Mouse (Mus musculus) embryo, embryonic 10 days (tissue): ENCODE data around the gene Scarf2.

Experiments
- DNase-seq: peaks from one replicate; pipeline ENCODE4 v3.0.0-alpha.2; 2015; ENCODE audit warnings: low spot score

Scarf2 gene

DNA sequence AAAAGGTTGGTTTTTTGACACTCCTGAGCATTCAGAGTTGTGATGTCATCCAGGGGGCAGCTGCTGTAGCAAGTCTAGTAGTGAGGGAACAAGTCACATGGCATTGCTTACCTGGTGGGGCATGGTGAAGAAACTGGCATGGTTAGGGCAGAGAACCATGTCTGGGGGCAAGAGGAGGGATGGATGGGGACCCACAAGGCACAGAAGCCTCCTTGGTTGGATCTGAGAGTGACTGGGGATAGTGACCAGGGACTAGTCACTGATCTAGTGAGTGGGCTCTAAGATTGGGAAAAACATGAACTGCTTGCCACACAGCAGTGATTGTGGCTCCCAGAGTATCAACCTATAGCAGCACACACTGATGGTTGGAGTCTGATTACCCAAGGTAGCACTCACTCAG lies 2.5 kb downstream of the Scarf2 start:
- no peak for DNase-seq

GRCm38 (mm10) chr16:17801777-17802455 lies 4.8 kb downstream of the Scarf2 start:
- no peak for DNase-seq

DNA sequence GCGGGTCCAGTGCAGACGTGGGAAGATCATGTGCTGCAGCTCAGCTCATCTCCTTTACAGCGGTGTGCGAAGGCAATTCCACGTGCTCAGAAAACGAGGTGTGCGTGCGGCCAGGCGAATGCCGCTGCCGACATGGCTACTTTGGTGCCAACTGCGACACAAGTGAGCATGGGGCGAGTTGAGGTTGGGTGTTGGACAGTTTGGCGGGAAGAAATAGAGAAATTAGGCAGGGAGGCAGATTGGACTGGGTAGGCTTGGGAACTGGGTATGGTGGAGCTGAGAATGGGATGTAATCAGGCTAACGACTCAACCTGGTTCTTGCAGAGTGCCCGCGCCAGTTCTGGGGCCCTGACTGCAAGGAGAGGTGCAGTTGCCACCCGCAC lies 5.4 kb downstream of the Scarf2 start:
- no peak for DNase-seq

GRCm38 (mm10) chr16:17802839-17803674 lies 6.0 kb downstream of the Scarf2 start:
- DNase-seq: no peak

DNA sequence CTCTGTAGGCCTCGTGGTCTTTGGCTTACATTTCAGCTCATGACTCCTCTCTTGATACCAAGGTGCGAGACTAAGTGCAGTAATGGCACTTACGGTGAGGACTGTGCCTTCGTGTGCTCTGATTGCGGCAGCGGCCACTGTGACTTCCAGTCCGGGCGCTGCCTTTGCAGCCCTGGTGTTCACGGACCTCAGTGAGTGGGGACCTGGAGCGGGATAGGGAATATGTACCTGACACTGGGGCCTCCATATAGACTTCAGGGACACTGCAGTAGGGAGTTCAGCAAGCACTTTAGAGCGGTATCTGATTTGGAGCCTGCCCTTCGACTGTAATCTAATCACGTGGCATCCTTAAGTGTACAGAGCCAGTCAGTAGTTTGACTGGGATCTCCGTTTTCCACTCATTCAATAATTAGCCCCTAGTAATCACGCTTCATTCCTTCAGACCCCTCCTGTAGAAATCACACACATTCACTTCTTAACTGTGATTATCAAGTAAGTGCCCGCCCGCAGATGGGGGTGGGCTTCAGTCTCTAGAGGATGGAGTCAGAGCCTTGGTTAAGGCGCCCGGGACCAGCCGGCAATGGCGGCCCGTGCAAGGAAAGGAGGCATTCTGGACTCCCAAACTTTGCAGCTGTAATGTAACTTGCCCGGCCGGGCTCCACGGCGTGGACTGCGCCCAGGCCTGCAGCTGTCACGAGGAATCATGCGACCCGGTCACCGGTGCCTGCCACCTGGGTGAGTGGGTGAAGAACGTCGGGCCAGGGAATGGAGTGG lies 6.8 kb downstream of the Scarf2 start:
- DNase-seq: no peak

GRCm38 (mm10) chr16:17804449-17804912 lies 7.4 kb downstream of the Scarf2 start:
- DNase-seq: peak; percentile 61

GRCm38 (mm10) chr16:17804982-17805381 lies 7.9 kb downstream of the Scarf2 start:
- no peak for DNase-seq

DNA sequence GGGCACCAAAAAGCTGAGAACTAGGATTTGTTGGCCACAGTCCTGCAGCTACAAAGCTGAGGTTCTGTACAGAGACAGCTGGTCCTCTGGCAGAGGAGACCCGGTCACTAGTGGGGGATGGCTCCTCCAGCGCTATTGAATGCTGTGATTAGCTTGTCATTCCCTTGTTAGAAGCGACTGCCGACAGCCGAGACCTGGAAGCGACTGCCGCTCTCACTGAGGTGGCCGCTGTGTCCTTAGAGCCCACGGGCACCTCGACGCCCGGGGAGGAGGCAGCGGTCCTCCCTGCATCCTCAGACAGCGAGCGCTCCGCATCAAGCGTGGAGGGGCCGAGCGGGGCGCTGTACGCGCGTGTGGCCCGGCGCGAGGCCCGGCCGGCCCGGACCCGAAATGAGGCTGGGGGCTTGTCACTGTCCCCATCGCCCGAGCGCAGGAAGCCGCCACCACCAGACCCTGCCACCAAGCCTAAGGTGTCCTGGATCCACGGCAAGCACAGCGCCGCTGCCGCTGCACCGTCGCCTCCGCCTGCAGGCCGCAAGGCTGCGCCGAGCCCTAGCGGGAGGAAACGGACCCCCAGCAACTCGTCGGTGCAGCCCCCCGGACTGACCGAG lies 9.6 kb downstream of the Scarf2 start:
- DNase-seq: no peak

GRCm38 (mm10) chr16:17807192-17808009 lies 10.3 kb downstream of the Scarf2 start:
- peak; percentile 93 for DNase-seq

GRCm38 (mm10) chr16:17809125-17809524 lies 12.0 kb downstream of the Scarf2 start:
- DNase-seq: no peak

DNA sequence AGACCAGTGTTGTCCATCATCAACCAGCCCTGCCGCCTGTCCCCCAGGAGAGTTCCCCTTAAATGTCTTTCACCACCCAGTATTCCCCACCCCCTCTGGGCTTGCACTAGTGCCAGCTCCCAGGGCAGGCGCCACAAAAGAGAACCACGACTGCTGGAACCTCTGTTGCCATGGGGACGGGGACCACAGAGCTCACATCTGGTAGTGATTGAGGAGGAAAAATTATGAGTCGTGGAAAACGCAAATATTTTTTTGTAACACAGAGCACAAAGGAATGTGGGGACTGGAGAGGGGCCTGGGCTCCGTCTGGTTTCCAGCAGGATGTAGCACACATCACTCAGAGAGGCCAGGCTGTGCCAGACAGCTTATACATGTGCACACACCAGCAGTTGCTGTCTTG lies 12.6 kb downstream of the Scarf2 start:
- DNase-seq: peak; percentile 82

- peak; percentile 80 for DNase-seq
Observed at GRCm38 (mm10) chr16:17812120-17812519, 15.0 kb downstream of the Scarf2 start.

DNA sequence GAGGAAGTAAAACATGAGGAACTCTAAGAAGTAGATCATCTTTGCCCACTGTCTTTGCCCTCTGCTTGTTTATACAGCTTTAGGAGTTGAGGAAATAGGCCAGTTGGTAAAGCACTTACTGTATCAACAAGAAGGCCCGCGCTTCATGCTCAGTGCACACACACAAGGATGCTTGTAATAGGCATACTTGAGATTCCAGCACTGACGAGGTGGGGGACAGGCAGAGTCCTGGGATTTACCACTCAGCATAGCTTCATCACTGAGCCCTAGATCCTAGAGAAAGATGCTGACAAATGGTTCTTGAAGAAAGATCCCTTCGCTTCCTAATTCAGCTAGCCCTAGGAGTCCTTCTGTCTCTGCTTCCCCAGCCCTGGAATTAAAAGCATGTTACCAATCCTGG lies 16.1 kb downstream of the Scarf2 start:
- DNase-seq: no peak

DNA sequence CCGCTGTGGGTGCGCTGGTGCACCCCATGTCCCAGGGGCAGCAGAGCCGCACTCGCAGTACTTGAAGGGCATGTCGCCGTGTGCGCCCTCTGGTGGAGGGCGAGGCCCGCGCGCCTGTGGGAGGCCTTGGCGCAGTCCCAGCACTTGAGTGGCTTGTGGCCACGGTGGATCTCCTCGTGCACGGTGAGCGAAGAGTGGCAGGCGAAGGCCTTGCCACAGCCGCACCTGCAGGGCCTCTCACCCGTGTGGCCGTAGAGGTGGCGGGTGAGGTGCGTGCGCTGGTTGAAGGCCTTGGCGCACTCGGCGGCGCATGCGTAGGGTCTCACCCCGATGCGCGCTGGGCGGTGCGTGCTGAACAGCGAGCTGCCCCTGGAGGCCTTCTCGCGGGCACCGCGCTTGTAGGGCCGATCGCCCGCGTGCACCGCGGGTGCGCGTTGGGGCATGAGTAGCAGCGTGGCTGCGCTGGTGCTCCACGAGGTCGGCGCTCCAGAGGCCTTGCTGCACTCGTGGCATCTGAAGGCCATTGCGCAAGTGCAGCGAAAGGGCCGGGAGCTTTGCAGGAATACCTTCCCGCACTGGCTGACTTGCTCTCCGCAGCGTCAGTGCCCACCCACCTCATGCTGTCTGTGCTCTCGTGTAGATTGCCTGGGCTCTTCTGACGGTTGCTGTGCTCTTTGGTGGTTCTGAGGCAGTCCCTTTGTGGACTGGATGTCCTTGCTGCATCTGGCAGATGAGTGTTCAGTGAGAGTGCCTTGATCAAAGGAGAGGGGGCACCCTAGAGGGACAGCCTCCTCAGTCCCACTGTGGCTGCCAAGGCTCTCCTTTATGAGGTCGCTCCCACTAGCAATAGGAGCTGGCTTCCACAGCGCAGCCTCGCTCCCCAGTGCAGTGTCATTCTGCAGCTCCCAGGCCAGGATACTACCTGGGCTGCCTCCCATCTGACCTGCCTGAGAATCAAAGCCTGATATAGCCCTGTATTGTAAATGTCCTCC lies 18.6 kb downstream of the Scarf2 start:
- DNase-seq: peak; percentile 91

- DNase-seq: no peak
Observed at GRCm38 (mm10) chr16:17816528-17816927, 19.4 kb downstream of the Scarf2 start.

GRCm38 (mm10) chr16:17826500-17826899 lies 29.4 kb downstream of the Scarf2 start:
- DNase-seq: no peak

DNA sequence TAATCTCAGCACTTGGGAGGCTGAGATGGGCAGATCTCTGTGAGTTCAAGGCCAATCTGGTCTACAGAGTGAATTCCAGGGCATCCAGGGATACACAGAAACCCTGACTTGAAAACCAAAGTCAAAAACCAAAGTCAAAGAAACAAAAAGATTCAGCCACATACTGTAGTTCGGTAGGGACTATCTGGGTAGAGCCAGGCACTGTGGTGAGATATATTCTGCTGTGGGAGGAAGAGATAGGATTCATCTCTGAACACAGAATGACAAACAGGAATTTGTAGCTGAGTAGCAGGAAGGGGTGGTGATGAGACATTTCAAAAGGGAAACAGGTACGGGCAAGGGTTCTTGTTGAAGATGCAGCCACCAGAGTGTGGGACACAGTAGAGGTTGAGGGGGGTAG lies 31.1 kb downstream of the Scarf2 start:
- no peak for DNase-seq

- DNase-seq: no peak
Observed at GRCm38 (mm10) chr16:17828867-17829266, 31.8 kb downstream of the Scarf2 start.

- DNase-seq: no peak
Observed at GRCm38 (mm10) chr16:17830385-17831178, 33.5 kb downstream of the Scarf2 start.
